Mouse (Mus musculus) ES-E14 (cell line): ENCODE data around the gene Med13l.

ENCODE experiments used
- HCFC1 ChIP-seq: IDR thresholded peaks from 2 replicates; pipeline ENCODE4 v1.6.1; 2012; ENCODE audit warnings: low read length, inconsistent platforms, borderline replicate concordance; ENCODE audit not compliant: insufficient read depth
- MAFK ChIP-seq: IDR thresholded peaks from 2 replicates; pipeline ENCODE4 v1.6.1; 2014; ENCODE audit warnings: mild to moderate bottlenecking, low read depth, low read length, inconsistent platforms; ENCODE audit not compliant: insufficient read depth
- ZC3H11A ChIP-seq: IDR thresholded peaks from 2 replicates; pipeline ENCODE4 v1.6.1; 2012; ENCODE audit warnings: low read depth, mild to moderate bottlenecking, inconsistent platforms, low read length, borderline replicate concordance
- ZNF384 ChIP-seq: IDR thresholded peaks from 2 replicates; pipeline ENCODE4 v1.6.1; 2012; ENCODE audit warnings: low read depth, low read length, inconsistent platforms

GRCm38 (mm10) chr5:118525634-118526033 lies 34.8 kb upstream of the Med13l start:
- TF ChIP-seq ZNF384 (no peak), MAFK (no peak), HCFC1 (no peak), ZC3H11A (no peak)
